Mouse (Mus musculus) C2C12 (cell line): ENCODE data around the gene Cep41.

Experiments
- CEBPB ChIP-seq: IDR thresholded peaks from one replicate; pipeline ENCODE4 v1.6.1; 2011; ENCODE audit warnings: low read depth, mild to moderate bottlenecking, control low read depth, moderate library complexity
- CTCF ChIP-seq: IDR thresholded peaks from one replicate; pipeline ENCODE4 v1.5.1; 2011; ENCODE audit not compliant: control insufficient read depth, insufficient read depth, insufficient read length
- FOSL1 ChIP-seq: IDR thresholded peaks from one replicate; pipeline ENCODE4 v1.8.0; 2011; ENCODE audit warnings: mild to moderate bottlenecking, low read length; ENCODE audit not compliant: poor library complexity, insufficient read depth, severe bottlenecking
- MAX ChIP-seq: IDR thresholded peaks from one replicate; pipeline ENCODE4 v1.6.1; 2011; ENCODE audit warnings: mild to moderate bottlenecking, control low read depth
- MYOD1 ChIP-seq: IDR thresholded peaks from one replicate; pipeline ENCODE4 v1.6.1; 2011; ENCODE audit warnings: low read depth; ENCODE audit not compliant: control insufficient read depth, insufficient read length
- MYOG ChIP-seq: IDR thresholded peaks from one replicate; pipeline ENCODE4 v1.6.1; 2011; ENCODE audit not compliant: control insufficient read depth, insufficient read length; ENCODE audit errors: extremely low read depth
- USF1 ChIP-seq: IDR thresholded peaks from one replicate; pipeline ENCODE4 v1.6.1; 2011; ENCODE audit warnings: low read depth, mild to moderate bottlenecking, control low read depth, moderate library complexity

- TF ChIP-seq CTCF (no peak), MAX (no peak), MYOD1 (no peak), USF1 (no peak), MYOG (no peak), FOSL1 (no peak), CEBPB (no peak)
These were observed 16.0 kb downstream of the Cep41 start for GRCm38 (mm10) chr6:30677591-30677990.
